Mouse (Mus musculus): Measurements from ENCODE around the gene Cox4i2.
A peak's percentile ranks its signal among the peaks of the same experiment; 100 is the strongest.

Gene Cox4i2

GRCm38 (mm10) chr2:152803081-152803480 lies 49.1 kb downstream of the Cox4i2 start:
- no peak for DNase-seq

- DNase-seq: peak; percentile 69
These were observed 50.6 kb downstream of the Cox4i2 start for GRCm38 (mm10) chr2:152804408-152805110.

- DNase-seq: no peak
These were observed 51.1 kb downstream of the Cox4i2 start for GRCm38 (mm10) chr2:152805111-152805490.

DNA sequence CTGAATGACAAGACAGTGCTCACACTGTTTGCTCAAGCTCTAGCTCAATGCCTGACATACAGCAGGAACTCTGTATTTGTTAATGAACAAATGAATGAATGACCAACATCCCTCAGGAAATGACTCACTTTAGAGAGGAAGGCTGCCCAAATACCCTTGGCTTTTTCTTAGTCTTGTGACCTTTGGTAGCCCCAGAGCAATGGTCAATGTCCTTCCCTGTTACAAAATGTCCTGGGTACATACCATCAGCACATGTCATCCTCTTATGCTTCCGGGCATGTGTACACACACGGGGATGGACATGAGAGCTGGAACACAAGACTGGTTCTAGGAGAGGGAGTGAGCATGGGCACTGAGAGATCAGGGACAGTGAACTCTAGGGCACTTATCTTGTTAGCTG lies 52.1 kb downstream of the Cox4i2 start:
- DNase-seq: no peak

- no peak for DNase-seq
These were observed 54.2 kb downstream of the Cox4i2 start for GRCm38 (mm10) chr2:152808178-152808577.

- no peak for DNase-seq
These were observed 56.4 kb downstream of the Cox4i2 start for GRCm38 (mm10) chr2:152810158-152810941.

DNA sequence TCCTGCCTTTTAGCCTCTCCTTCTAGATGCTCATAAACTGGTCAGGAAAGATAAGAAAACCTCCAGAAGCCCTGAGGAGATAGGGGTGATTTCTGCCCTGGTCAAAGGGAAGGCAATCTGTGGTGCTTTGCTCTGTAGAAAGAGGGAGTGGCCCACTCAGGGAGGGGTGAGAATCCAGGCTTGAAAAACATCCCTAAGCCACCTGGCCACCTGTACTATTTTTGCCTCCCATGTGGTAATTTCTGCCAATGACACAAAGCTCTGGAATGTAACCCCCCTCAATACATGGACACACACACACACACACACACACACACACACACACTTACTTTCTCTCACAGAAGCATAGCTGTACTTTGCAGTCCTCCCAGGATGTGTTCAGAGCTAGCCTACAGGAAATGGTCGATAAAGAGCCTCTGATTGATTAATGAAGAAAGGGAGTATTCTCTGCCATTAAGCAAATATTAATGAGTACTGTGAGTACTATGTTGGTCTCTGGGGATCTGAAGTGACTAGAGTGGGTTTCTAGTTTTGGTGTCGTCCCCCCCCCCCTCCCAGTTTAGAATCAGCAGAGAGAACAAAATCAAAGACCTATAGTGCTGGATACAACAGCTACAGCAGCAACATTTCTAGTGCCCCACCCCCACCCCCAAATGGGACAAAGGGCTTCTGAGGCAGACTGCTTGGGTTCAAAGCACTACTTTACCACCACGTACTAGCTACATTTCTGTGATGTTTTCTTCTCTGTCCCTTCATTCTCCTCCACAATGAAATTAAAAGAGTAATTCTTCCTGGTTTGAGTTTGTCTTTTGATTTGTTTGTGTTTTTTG lies 57.6 kb downstream of the Cox4i2 start:
- peak; percentile 37 for DNase-seq

- DNase-seq: no peak
These were observed 59.3 kb downstream of the Cox4i2 start for GRCm38 (mm10) chr2:152813232-152813631.

GRCm38 (mm10) chr2:152814213-152814874 lies 60.4 kb downstream of the Cox4i2 start:
- peak; percentile 47 for DNase-seq
